Mouse (Mus musculus) heart, embryonic 14.5 days (tissue): ENCODE measurements at regions not wholly inside any gene's neighbourhood (a gene's known extent, or its start where the extent isn't known, plus 50 kb on each side); places are given as distances from the start of the nearest gene placed in this dataset.

Experiments used
- ATAC-seq: fragments of 200-750 bp; cut with Nextera tagmentation; 2 replicates; pipeline ENCODE4 v1.8.0; 2017; ENCODE audit warnings: low read depth, moderate TSS enrichment; ENCODE audit not compliant: insufficient number of reproducible peaks, insufficient read depth, low FRiP score
- H3K27ac ChIP-seq, 2 experiments: fragments of 200-500 bp in 1 of 2; fragments of 300-500 bp in 1 of 2; sonication (generic) in 1 of 2; replicated peaks in 1 of 2; 2 replicates each; pipeline ENCODE4 v1.5.1; 2012 to 2014; ENCODE audit warnings: low read depth in 2 of 2, low read length in 2 of 2, control low read depth in 1 of 2, mild to moderate bottlenecking in 1 of 2, mixed read lengths in 1 of 2; ENCODE audit not compliant: control insufficient read depth in 1 of 2, insufficient read depth in 1 of 2
- H3K27me3 ChIP-seq: fragments of 300-500 bp; sonication (generic); 2 replicates; pipeline ENCODE4 v1.6.1; 2014; ENCODE audit warnings: mild to moderate bottlenecking, low read length, control low read depth; ENCODE audit not compliant: control insufficient read depth, insufficient read depth
- H3K36me3 ChIP-seq: fragments of 300-500 bp; sonication (generic); 2 replicates; pipeline ENCODE4 v1.6.1; 2014; ENCODE audit warnings: mild to moderate bottlenecking, control low read depth, low read length, mixed read lengths; ENCODE audit not compliant: control insufficient read depth, insufficient read depth
- H3K4me1 ChIP-seq, 2 experiments: fragments of 200-500 bp in 1 of 2; fragments of 300-500 bp in 1 of 2; sonication (generic) in 1 of 2; 2 replicates each; pipeline ENCODE4 v1.6.1; 2012 to 2014; ENCODE audit warnings: low read length in 2 of 2, control low read depth in 1 of 2, mixed read lengths in 1 of 2; ENCODE audit not compliant: control insufficient read depth in 2 of 2, insufficient read depth in 2 of 2
- H3K4me2 ChIP-seq: fragments of 300-500 bp; sonication (generic); 2 replicates; pipeline ENCODE4 v1.6.1; 2014; ENCODE audit warnings: mild to moderate bottlenecking, low read length
- H3K4me3 ChIP-seq, 2 experiments: fragments of 200-500 bp in 1 of 2; fragments of 300-500 bp in 1 of 2; sonication (generic) in 1 of 2; 2 replicates each; pipeline ENCODE4 v1.5.1; 2012 to 2014; ENCODE audit warnings: low read length in 2 of 2, mild to moderate bottlenecking in 2 of 2, control low read depth in 1 of 2, low read depth in 1 of 2, moderate library complexity in 1 of 2; ENCODE audit not compliant: control insufficient read depth in 1 of 2, insufficient read depth in 1 of 2
- H3K9ac ChIP-seq: fragments of 300-500 bp; sonication (generic); 2 replicates; pipeline ENCODE4 v1.6.1; 2014; ENCODE audit warnings: mild to moderate bottlenecking, low read length
- H3K9me3 ChIP-seq: fragments of 300-500 bp; sonication (generic); 2 replicates; pipeline ENCODE4 v1.6.1; 2016; ENCODE audit warnings: low read length, control low read depth; ENCODE audit not compliant: control insufficient read depth
- WGBS: fragments of 180-500 bp; shearing (Covaris S2); extraction: QIAGEN DNeasy Blood & Tissue Kit; methylation state at CpG from one replicate; pipeline ENCODE4 v1.1.7; 2014; 5-methylcytosine and 5-hydroxymethylcytosine counted together

- Histone ChIP-seq H3K9ac (no peak overlapping the region), H3K9me3 (no peaks in the 10 kb centered on the region), H3K4me1 (peaks cover 9 to 12% of the 10 kb centered on the region in 2 experiments), H3K4me3 (no peak overlapping the region), H3K36me3 (no peaks in the 10 kb centered on the region), H3K27ac (no peak overlapping the region), H3K4me2 (no peak overlapping the region), H3K27me3 (no peaks in the 10 kb centered on the region)
- WGBS: 79% methylated on average over 2 of the region's 2 CpGs
- ATAC-seq: no peak
These were observed 55.5 kb upstream of the Lama4 start for GRCm38 (mm10) chr10:38909843-38910242.

GRCm38 (mm10) chr10:38913013-38913412, 52.3 kb upstream of the Lama4 start:
- H3K27ac ChIP-seq: no peak overlapping the region
- peaks cover 6 to 9% of the 10 kb centered on the region in 2 experiments for H3K4me1 ChIP-seq
- no peaks in the 10 kb centered on the region for H3K9me3 ChIP-seq
- WGBS: 90% methylated on average over 2 of the region's 2 CpGs
- no peak overlapping the region for H3K4me2 ChIP-seq
- H3K27me3 ChIP-seq: no peaks in the 10 kb centered on the region
- H3K4me3 ChIP-seq: no peak overlapping the region
- H3K36me3 ChIP-seq: no peaks in the 10 kb centered on the region
- H3K9ac ChIP-seq: no peak overlapping the region
- ATAC-seq: no peak
